Mouse (Mus musculus): ENCODE measurements around the gene Haus4. TPM values are rescaled to one million over a fixed set of nuclear protein-coding genes. Genes with fewer than 3 reads are reported as not detected.
A peak's percentile ranks its signal among the peaks of the same experiment; 100 is the strongest.

Haus4 gene
- polyA plus RNA-seq, 1 experiment: 47.2 TPM

- Histone ChIP-seq H3K27ac (ENCODE audit: control insufficient read depth, insufficient read depth, low read length) (peak overlapping the region; percentile 28), H3K27me3 (ENCODE audit: control insufficient read depth, insufficient read depth, low read length) (no peaks in the 10 kb centered on the region), H3K4me1 (replicated peaks; ENCODE audit: control insufficient read depth, insufficient read depth, low read length) (peaks cover 3% of the 10 kb centered on the region), H3K36me3 (ENCODE audit: control insufficient read depth, insufficient read depth, low read length) (no peaks in the 10 kb centered on the region), H3K4me3 (ENCODE audit: control insufficient read depth, insufficient read depth, low read length) (no peak overlapping the region)
- peak; percentile 23 for DNase-seq
- TF ChIP-seq CTCF (IDR thresholded peaks at IDR 0.05; ENCODE audit: borderline replicate concordance, control insufficient read depth, extremely low read depth, insufficient read depth, low read length, poor library complexity): no peak
- no peak for TF ChIP-seq POLR2A (IDR thresholded peaks at IDR 0.05; ENCODE audit: control insufficient read depth, extremely low read depth, insufficient read depth, low read length, poor library complexity)
- 62% methylated on average over 18 of the region's 18 CpGs for WGBS
Measured at GRCm38 (mm10) chr14:54492345-54493131, 61.9 kb downstream of the Haus4 start.

Other genes with a start within 250 kb of the Haus4 start
- gene Oxa1l, start 193.8 kb downstream of the Haus4 start, polyA plus RNA-seq (2012; rRNA removed): 177 and 188 TPM in 2 replicates
- 24.2 and 29.3 TPM in 2 replicates for gene Slc7a7, start 136.8 kb downstream of the Haus4 start, polyA plus RNA-seq (2012; rRNA removed)
- 211 and 214 TPM in 2 replicates for gene Mrpl52, start 127.7 kb downstream of the Haus4 start, polyA plus RNA-seq (2012; rRNA removed)
- 76.5 and 89.3 TPM in 2 replicates for gene Mmp14, start 123.0 kb downstream of the Haus4 start, polyA plus RNA-seq (2012; rRNA removed)
- gene Lrp10, start 90.5 kb downstream of the Haus4 start, polyA plus RNA-seq (2012; rRNA removed): 308 and 317 TPM in 2 replicates
- 0.82 and 1.00 TPM in 2 replicates for gene Rem2, start 78.5 kb downstream of the Haus4 start, polyA plus RNA-seq (2012; rRNA removed)
- 48.9 and 50.5 TPM in 2 replicates for gene Prmt5, start 37.1 kb downstream of the Haus4 start, polyA plus RNA-seq (2012; rRNA removed)
- gene Ajuba, start 22.9 kb upstream of the Haus4 start, polyA plus RNA-seq (2012; rRNA removed): 13.9 and 17.6 TPM in 2 replicates
- gene 4931414P19Rik, start 51.4 kb upstream of the Haus4 start, polyA plus RNA-seq (2012; rRNA removed): 8.7 and 9.8 TPM in 2 replicates
- 239 and 266 TPM in 2 replicates for gene Psmb5, start 63.4 kb upstream of the Haus4 start, polyA plus RNA-seq (2012; rRNA removed)
- 67.6 and 92.4 TPM in 2 replicates for gene Psmb11, start 66.8 kb upstream of the Haus4 start, polyA plus RNA-seq (2012; rRNA removed)
- gene Gm17606, start 86.3 kb upstream of the Haus4 start, polyA plus RNA-seq (2012; rRNA removed): not detected in 2 replicates
- gene Cdh24, start 86.7 kb upstream of the Haus4 start, polyA plus RNA-seq (2012; rRNA removed): 138 and 142 TPM in 2 replicates
- gene 1700123O20Rik, start 131.6 kb upstream of the Haus4 start, polyA plus RNA-seq (2012; rRNA removed): 80.2 and 92.8 TPM in 2 replicates
- 238 and 263 TPM in 2 replicates for gene Acin1, start 132.3 kb upstream of the Haus4 start, polyA plus RNA-seq (2012; rRNA removed)
- 0.09 and 0.14 TPM in 2 replicates for gene Gm29776, start 144.2 kb upstream of the Haus4 start, polyA plus RNA-seq (2012; rRNA removed)
- gene Cebpe, start 157.6 kb upstream of the Haus4 start, polyA plus RNA-seq (2012; rRNA removed): 2.1 and 2.7 TPM in 2 replicates
- gene Slc7a8, start 227.3 kb upstream of the Haus4 start, polyA plus RNA-seq (2012; rRNA removed): 10.0 and 11.6 TPM in 2 replicates